Mouse (Mus musculus) embryonic fibroblast, embryonic 13.5 days (primary cell): ENCODE results near the gene Ier5l.

Source experiments
- CTCF ChIP-seq: IDR thresholded peaks from 2 replicates; pipeline ENCODE4 v1.5.1; 2011; ENCODE audit warnings: mild to moderate bottlenecking, control low read depth, low read length, moderate library complexity, borderline replicate concordance; ENCODE audit not compliant: insufficient read depth
- POLR2A ChIP-seq: IDR thresholded peaks from 2 replicates; pipeline ENCODE4 v1.6.1; 2011; ENCODE audit warnings: low read depth, mild to moderate bottlenecking, control low read depth, low read length, moderate library complexity

- no peak for TF ChIP-seq CTCF
- TF ChIP-seq POLR2A, result no peak
Measured at GRCm38 (mm10) chr2:30503677-30504621, 29.9 kb upstream of the Ier5l start.
